Mouse (Mus musculus) erythroblast, embryonic 14.5 days (primary cell): ENCODE measurements around the gene Sntb2. TPM values are rescaled to one million over a fixed set of nuclear protein-coding genes. Genes with fewer than 3 reads are reported as not detected.
"Not testable (repeated sequence)": the region's sequence is repeated elsewhere in the genome, so short reads cannot be mapped to it uniquely, and the experiment has no call there.

ENCODE experiments used
- H3K27me3 ChIP-seq: 2 replicates; pipeline ENCODE4 v1.6.1; 2012; ENCODE audit warnings: inconsistent platforms; ENCODE audit not compliant: control insufficient read depth
- H3K36me3 ChIP-seq: 2 replicates; pipeline ENCODE4 v1.6.1; 2012; ENCODE audit warnings: mild to moderate bottlenecking, inconsistent platforms; ENCODE audit not compliant: control insufficient read depth
- H3K4me1 ChIP-seq: 2 replicates; pipeline ENCODE4 v1.6.1; 2012; ENCODE audit warnings: inconsistent platforms; ENCODE audit not compliant: control insufficient read depth
- H3K4me3 ChIP-seq: replicated peaks from 2 replicates; pipeline ENCODE3; 2012; ENCODE audit warnings: moderate library complexity, mild to moderate bottlenecking, inconsistent platforms
- H3K9me3 ChIP-seq: 2 replicates; pipeline ENCODE4 v1.6.1; 2012; ENCODE audit warnings: low read length, inconsistent platforms, mixed read lengths; ENCODE audit not compliant: control insufficient read depth
- GATA1 ChIP-seq: IDR thresholded peaks from 2 replicates; pipeline ENCODE4 v1.6.1; 2012; ENCODE audit warnings: low read length, inconsistent platforms, mixed read lengths
- TAL1 ChIP-seq: IDR thresholded peaks from 3 replicates; pipeline ENCODE4 v1.6.1; 2012; ENCODE audit warnings: low read length, inconsistent platforms, mixed read lengths
- polyA plus RNA-seq: library from polyadenylated mRNA; stranded (reverse); fragments of >175 nt; gene quantifications from 2 replicates; pipeline ENCODE4 v1.2.3, GENCODE M21; 2012

The Sntb2 gene
- polyA plus RNA-seq, 1 experiment, result 0.08 TPM

GRCm38 (mm10) chr8:106927247-106927646 is 8.3 kb upstream of the Sntb2 start:
- H3K36me3 ChIP-seq, result peaks cover 13% of the 10 kb centered on the region
- no peak overlapping the region for H3K4me3 ChIP-seq
- TF ChIP-seq GATA1 (no peak), TAL1 (no peak)

DNA sequence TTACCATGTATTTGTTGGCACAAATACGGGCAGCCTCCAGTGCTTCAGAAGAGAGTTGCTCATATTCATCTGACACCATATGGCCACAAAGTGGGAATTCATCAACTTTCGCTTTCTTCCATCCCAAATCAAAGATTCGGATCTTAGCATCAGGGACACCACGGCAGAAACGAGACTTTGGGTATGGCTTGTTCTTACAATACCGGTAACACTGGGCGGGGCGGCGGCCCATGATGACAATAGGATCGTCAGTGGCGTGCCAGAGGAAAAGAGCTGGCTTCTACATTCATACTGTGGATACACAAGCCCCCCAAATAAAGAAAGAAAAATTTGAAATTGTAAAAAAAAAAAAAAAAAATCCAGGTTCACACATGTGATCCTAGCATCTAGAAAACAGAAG is 7.4 kb upstream of the Sntb2 start:
- H3K9me3 ChIP-seq, H3K4me3 ChIP-seq, H3K4me1 ChIP-seq, H3K36me3 ChIP-seq: not testable (repeated sequence)
- H3K27me3 ChIP-seq, result peaks cover 19% of the 10 kb centered on the region

More at GRCm38 (mm10) chr8:106927247-106927646, 8.3 kb upstream of the Sntb2 start:
- H3K9me3 ChIP-seq, result no peaks in the 10 kb centered on the region
- H3K27me3 ChIP-seq, result peaks cover 10% of the 10 kb centered on the region
- H3K4me1 ChIP-seq, result no peaks in the 10 kb centered on the region

DNA sequence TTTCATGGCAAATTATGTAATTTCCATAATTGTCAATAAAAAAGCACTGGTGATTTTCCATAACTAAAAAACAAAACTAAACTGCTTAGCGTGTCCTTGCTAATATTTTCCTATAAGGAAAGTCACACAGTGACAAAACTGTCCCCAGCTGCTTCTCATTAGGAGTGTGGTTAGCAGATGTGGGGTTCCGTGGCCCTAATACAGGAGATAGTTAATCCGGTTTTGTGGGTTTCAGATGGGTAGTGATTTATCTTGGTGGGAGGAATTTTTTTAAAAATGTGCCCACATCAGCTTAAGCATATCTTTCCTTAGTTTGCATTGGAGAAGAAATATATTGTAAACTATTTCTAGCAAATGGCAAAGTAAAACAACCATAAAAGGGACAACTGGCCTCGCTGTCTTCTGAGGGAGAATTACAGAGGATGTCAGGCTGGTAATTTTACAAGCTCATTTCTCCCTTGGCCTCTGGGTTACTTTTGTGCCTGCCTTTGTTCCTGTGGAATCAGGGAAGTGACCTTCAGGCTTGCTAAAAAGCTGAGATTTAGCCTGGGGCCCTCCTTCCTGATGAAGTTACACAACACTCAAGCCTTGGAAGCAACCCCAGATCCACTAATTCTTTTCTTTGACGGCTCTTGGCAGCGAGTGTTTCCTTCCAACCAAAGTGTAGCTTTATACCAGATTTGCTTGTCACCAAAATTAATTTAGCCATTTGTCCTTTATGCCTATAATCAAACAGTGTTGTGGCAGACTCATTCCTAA is 6.2 kb upstream of the Sntb2 start:
- Histone ChIP-seq H3K27me3 (peaks cover 28% of the 10 kb centered on the region), H3K9me3 (no peaks in the 10 kb centered on the region), H3K4me3 (no peak overlapping the region), H3K36me3 (no peaks in the 10 kb centered on the region), H3K4me1 (peaks cover 4% of the 10 kb centered on the region)
- no peak for TF ChIP-seq GATA1
- no peak for TF ChIP-seq TAL1

DNA sequence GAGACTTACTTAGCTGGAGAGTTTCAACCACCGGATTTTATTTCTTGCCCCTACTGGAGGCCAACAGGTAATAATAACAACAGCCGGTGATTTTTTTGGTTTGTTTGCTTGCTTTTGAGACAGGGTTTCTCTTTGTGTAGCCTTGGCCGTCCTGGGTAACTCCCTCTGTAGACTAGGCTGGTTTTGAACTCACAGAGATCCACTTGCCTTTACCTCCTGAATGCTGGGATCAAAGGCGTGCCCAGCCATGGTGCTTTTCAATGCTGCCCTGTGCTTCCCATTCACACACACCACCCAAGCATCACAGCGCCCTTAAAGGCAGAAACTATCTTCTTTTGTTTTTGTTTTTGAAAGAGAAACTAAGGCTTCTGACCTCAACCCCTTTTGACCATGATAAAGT is 5.6 kb upstream of the Sntb2 start:
- H3K9me3 ChIP-seq, result no peaks in the 10 kb centered on the region
- H3K36me3 ChIP-seq, result no peaks in the 10 kb centered on the region
- TF ChIP-seq GATA1 (no peak), TAL1 (no peak)
- peaks cover 4% of the 10 kb centered on the region for H3K4me1 ChIP-seq
- no peak overlapping the region for H3K4me3 ChIP-seq
- H3K27me3 ChIP-seq, result peaks cover 33% of the 10 kb centered on the region

GRCm38 (mm10) chr8:106932376-106933065 is 3.0 kb upstream of the Sntb2 start:
- no peak for TF ChIP-seq GATA1
- Histone ChIP-seq H3K9me3 (no peaks in the 10 kb centered on the region; the same call in 1 of the 2 replicates), H3K36me3 (no peaks in the 10 kb centered on the region), H3K4me3 (no peak overlapping the region), H3K4me1 (peaks cover 18% of the 10 kb centered on the region), H3K27me3 (peaks cover 59% of the 10 kb centered on the region)

DNA sequence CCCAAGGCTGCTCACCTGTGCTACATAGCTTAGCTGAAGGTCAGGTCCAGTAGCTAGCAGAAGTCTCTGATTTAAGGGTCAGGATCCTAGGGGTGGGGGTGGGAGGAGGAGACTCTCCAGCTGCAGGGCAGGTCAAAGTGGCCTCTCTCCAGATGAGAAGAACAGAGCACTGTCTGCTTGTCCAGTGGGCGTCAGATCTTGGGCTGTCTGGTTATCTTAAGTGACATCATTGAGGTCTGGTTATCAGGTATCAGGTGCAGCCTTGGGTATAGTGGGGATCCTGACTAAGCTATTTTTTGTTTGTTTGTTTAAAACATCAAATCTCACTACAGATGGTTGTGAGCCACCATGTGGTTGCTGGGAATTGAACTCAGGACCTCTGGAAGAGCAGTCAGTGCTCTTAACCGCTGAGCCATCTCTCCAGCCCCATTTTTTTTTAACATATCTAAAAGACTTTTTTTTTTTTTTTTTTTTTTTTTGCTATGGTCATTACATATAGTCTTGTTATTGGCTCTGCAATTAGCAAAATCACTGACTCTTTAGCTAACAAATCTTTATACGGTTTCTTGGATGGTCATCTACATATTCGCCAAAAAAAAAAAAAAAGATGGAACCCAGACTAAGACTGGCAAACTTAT is 1.9 kb upstream of the Sntb2 start:
- no peaks in the 10 kb centered on the region for H3K36me3 ChIP-seq
- H3K9me3 ChIP-seq, result no peaks in the 10 kb centered on the region; the same call in 1 of the 2 replicates
- H3K4me3 ChIP-seq, result no peak overlapping the region
- H3K27me3 ChIP-seq, result peaks cover 68% of the 10 kb centered on the region
- H3K4me1 ChIP-seq, result peaks cover 18% of the 10 kb centered on the region
- no peak for TF ChIP-seq GATA1
- no peak for TF ChIP-seq TAL1

DNA sequence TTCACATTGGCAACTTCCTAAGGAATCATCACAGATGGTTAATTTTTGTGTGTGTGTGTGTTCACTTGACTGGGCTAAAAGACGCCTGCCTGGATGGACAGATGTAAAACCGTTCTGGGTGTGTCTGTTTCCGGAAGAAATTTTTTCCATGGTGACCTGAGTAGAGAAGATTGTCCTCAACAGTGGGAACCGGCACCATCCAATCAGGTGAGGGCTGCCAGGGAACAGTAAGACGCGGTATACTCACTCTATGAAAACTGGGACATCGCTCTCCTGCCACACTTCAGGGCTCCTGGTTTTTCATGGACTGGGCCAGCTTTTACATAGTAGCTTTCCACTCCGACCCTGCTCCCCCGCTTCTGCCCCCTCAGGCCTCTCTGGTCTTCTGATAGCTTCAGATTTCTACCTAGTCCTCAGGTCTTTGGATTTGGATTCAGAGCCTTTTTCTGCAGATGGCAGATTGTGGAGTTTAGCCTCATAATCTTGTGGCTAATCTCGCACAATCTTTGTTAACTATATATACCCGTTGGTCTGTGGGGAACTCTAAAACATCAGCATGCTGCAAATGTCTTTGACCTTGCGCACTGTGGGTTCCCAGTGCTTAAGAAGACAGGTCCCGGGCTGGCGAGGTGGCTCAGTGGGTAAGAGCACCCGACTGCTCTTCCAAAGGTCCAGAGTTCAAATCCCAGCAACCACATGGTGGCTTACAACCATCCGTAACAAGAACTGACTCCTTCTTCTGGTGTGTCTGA is 1.1 kb upstream of the Sntb2 start:
- TF ChIP-seq TAL1 (no peak), GATA1 (no peak)
- Histone ChIP-seq H3K36me3 (no peaks in the 10 kb centered on the region), H3K4me3 (no peak overlapping the region), H3K27me3 (peaks cover 68% of the 10 kb centered on the region), H3K9me3 (no peaks in the 10 kb centered on the region; the same call in 1 of the 2 replicates), H3K4me1 (peaks cover 18% of the 10 kb centered on the region)

DNA sequence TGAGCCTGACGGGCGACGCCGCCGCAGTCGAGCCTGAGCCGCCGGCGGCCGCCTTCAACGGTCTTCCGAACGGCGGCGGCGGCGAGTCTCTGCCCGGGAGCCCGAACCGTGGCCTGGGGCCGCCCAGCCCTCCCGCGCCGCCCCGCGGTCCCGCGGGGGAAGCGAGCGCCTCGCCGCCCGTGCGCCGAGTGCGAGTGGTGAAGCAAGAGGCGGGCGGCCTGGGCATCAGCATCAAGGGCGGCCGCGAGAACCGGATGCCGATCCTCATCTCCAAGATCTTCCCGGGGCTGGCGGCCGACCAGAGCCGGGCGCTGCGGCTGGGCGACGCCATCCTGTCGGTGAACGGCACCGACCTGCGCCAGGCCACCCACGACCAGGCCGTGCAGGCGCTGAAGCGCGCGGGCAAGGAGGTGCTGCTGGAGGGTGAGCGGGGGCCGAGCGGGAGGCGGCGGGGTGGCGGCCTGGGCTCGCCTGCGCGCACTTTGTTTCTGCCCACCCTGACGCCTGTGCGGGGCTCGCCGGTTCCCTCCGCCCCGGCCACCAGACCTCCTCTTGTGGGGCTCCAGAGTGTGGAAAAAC is 438 bp downstream of the Sntb2 start:
- H3K27me3 ChIP-seq, result peaks cover 68% of the 10 kb centered on the region

More for the DNA sequence above, 438 bp downstream of the Sntb2 start:
- no peaks in the 10 kb centered on the region; the same call in 1 of the 2 replicates for H3K9me3 ChIP-seq
- H3K4me3 ChIP-seq, result peak overlapping the region; percentile 65
- TF ChIP-seq GATA1 (no peak), TAL1 (no peak)
- H3K36me3 ChIP-seq, result no peaks in the 10 kb centered on the region
- peaks cover 18% of the 10 kb centered on the region for H3K4me1 ChIP-seq
